Mouse (Mus musculus) stomach, embryonic 14.5 days (tissue): Measurements from ENCODE around the gene Slc7a1. TPM values are rescaled to one million over a fixed set of nuclear protein-coding genes. Genes with fewer than 3 reads are reported as not detected.
"Not testable (repeated sequence)": the region's sequence is repeated elsewhere in the genome, so short reads cannot be mapped to it uniquely, and the experiment has no call there.

ENCODE experiments used
- ATAC-seq: fragments of 200-750 bp; cut with Nextera tagmentation; 2 replicates; pipeline ENCODE4 v1.8.0; 2017; ENCODE audit warnings: low read depth, moderate TSS enrichment; ENCODE audit not compliant: insufficient number of reproducible peaks, insufficient read depth, low FRiP score
- H3K27ac ChIP-seq: fragments of 300-500 bp; sonication (generic); 2 replicates; pipeline ENCODE4 v1.5.1; 2014; ENCODE audit warnings: mild to moderate bottlenecking, low read length, moderate library complexity, mixed read lengths
- H3K27me3 ChIP-seq: fragments of 300-500 bp; sonication (generic); 2 replicates; pipeline ENCODE4 v1.6.1; 2014; ENCODE audit warnings: low read length, control low read depth, mixed read lengths; ENCODE audit not compliant: control insufficient read depth, insufficient read depth
- H3K36me3 ChIP-seq: fragments of 300-500 bp; sonication (generic); 2 replicates; pipeline ENCODE4 v1.6.1; 2014; ENCODE audit warnings: mild to moderate bottlenecking, control low read depth, low read length, moderate library complexity, mixed read lengths; ENCODE audit not compliant: control insufficient read depth, insufficient read depth
- H3K4me1 ChIP-seq: fragments of 300-500 bp; sonication (generic); 2 replicates; pipeline ENCODE4 v1.6.1; 2014; ENCODE audit warnings: low read length, control low read depth, mixed read lengths; ENCODE audit not compliant: control insufficient read depth, insufficient read depth
- H3K4me2 ChIP-seq: fragments of 300-500 bp; sonication (generic); replicated peaks from 2 replicates; pipeline ENCODE4 v1.6.1; 2014; ENCODE audit warnings: low read depth, low read length, control low read depth
- H3K4me3 ChIP-seq: fragments of 300-500 bp; sonication (generic); 2 replicates; pipeline ENCODE4 v1.5.1; 2014; ENCODE audit warnings: low read depth, low read length, control low read depth
- H3K9ac ChIP-seq: fragments of 300-500 bp; sonication (generic); replicated peaks from 2 replicates; pipeline ENCODE4 v1.6.1; 2014; ENCODE audit warnings: low read depth, mild to moderate bottlenecking, control low read depth, low read length, moderate library complexity, mixed read lengths
- H3K9me3 ChIP-seq: fragments of 300-500 bp; sonication (generic); 2 replicates; pipeline ENCODE4 v1.6.1; 2016; ENCODE audit warnings: low read depth, low read length, control low read depth; ENCODE audit not compliant: control insufficient read depth
- WGBS: fragments of 180-500 bp; shearing (Covaris S2); extraction: QIAGEN DNeasy Blood & Tissue Kit; methylation state at CpG from one replicate; pipeline ENCODE4 v1.1.7; 2014; 5-methylcytosine and 5-hydroxymethylcytosine counted together
- polyA plus RNA-seq: library from polyadenylated mRNA; unstranded; fragments of >200 nt; fragmentation: Nextera tagmentation; extraction: Ambion mirVana; gene quantifications from 2 replicates; pipeline ENCODE4 v1.2.1, GENCODE M21; 2014

Slc7a1 gene
- polyA plus RNA-seq, 1 experiment from 2014 or later, result 31.8 TPM

DNA sequence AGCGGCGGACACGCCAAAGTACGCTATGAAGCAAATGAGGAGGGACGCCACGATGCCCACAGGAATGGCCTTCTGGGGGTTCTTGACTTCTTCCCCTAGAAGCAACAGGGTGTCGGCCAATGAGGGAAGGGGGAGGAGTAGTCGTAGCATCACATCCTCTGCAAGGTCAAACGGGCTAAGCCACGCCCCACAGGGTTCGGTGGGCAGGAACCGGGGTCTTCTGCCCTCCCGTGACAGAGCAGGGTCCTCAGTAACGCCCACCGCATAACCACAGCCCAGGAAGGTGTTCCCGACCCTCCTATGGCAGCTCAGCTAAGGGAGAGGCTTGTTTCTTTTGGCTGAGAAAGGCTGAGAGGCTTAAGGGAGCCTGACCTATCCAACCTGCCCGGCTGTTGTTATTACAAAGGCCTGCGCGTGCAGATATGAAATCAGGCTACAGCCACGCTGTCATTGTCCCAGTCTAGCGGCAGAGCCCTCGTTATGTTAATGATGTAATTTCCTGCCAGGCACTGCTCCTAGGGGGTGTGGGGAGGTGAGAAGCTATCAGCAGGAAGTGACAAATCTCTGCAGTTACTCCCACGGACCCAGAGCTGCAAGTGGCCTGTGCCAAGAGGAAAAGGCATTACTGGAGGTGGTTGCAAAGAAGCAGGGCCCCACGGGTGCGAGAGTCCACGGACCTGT is 57.5 kb downstream of the Slc7a1 start:
- Histone ChIP-seq H3K9me3 (no peaks in the 10 kb centered on the region), H3K4me1 (peaks cover 5% of the 10 kb centered on the region; the same call in 1 of the 2 replicates), H3K4me3 (no peak overlapping the region), H3K27ac (peak overlapping the region; percentile 59; the same call in 1 of the 2 replicates), H3K4me2 (peak overlapping the region; percentile 19; the same call in 1 of the 2 replicates), H3K27me3 (no peaks in the 10 kb centered on the region), H3K36me3 (peaks cover 4% of the 10 kb centered on the region; the same call in 1 of the 2 replicates), H3K9ac (no peak overlapping the region)
- WGBS, result 26% methylated on average over 26 of the region's 26 CpGs
- ATAC-seq, result peak; percentile 86

DNA sequence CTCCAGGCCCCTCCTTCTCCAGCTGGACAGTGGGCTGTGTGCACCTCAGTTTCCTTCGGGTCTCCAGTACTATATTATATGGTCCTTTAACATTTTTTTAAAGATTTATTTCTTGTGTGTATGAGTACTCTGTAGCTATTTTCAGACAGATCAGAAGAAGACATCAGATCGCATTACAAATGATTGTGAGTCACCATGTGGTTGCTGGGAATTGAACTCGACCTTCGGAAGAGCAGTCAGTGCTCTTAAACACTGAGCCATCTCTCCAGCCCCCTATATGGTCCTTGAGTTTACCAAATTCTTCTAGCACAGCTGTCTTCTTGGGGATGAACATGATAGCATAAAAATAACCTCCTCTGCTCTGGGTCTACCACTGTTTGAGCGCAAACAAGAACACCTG is 60.6 kb downstream of the Slc7a1 start:
- 87% methylated on average over 5 of the region's 5 CpGs for WGBS
- H3K9ac ChIP-seq, result no peak overlapping the region
- peaks cover 12% of the 10 kb centered on the region; the same call in 1 of the 2 replicates for H3K36me3 ChIP-seq
- peaks cover 3% of the 10 kb centered on the region; the same call in 1 of the 2 replicates for H3K4me1 ChIP-seq
- H3K9me3 ChIP-seq, result no peaks in the 10 kb centered on the region
- H3K27ac ChIP-seq, result no peak overlapping the region
- H3K4me3 ChIP-seq, result no peak overlapping the region
- ATAC-seq, result no peak
- no peaks in the 10 kb centered on the region for H3K27me3 ChIP-seq
- no peak overlapping the region for H3K4me2 ChIP-seq

DNA sequence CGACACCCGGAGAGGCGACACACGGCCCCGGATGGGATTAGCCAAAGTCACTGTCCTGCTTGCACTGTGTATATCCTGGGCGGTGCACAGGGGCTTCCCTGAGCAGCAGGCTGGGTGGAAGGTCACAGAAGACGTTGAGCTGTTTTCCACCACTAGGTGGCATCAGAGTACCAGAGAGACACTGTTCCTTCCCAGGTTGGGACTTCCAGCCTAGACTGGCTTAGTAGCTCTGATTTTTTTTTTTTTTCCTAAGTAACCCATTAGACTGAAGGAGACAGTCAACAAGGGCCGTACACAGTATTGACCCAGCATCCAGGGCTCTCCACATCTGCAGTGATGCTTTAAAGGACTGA is 67.1 kb downstream of the Slc7a1 start:
- Histone ChIP-seq H3K9ac (no peak overlapping the region), H3K4me1 (no peaks in the 10 kb centered on the region), H3K4me3 (no peak overlapping the region), H3K27me3 (no peaks in the 10 kb centered on the region), H3K9me3 (no peaks in the 10 kb centered on the region), H3K36me3 (peaks cover 14% of the 10 kb centered on the region; the same call in 1 of the 2 replicates), H3K4me2 (no peak overlapping the region), H3K27ac (no peak overlapping the region)
- peak; percentile 59 for ATAC-seq
- WGBS, result 28% methylated on average over 8 of the region's 8 CpGs

DNA sequence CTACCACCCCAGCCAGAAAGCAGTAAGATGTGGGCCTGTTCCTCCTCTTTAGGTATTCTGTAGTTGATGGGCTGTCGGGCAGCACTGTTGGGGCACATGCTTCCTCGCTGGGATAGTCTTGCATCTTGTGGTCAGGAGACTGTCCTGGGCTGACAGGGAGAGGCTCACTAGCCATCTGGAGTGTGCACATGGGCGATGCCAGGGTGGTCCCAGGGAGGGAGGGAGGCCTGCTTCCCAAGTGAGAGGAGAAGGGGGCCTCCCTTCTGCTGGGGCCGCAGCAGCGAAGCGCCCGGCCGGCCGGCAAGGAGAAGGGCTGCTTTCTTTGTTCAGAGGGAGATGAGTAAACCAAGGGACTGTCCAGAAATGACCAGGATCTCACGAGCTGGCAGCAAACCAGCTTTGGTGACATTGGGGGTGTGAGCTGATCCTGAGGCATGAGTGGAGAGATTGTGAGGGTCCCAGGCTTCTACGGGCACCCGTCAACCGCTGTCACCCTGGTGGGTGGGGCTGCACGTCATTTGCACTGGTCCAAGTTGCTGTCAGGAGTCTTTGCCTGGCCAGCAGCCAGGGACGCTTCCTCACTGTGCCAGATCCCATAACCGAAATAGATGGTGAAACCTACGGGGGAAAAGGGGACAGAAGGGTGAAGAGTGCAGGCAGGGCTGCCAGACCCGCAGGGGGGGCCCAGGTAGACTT is 67.6 kb downstream of the Slc7a1 start:
- H3K27me3 ChIP-seq, result no peaks in the 10 kb centered on the region
- no peak overlapping the region for H3K27ac ChIP-seq
- no peak overlapping the region for H3K9ac ChIP-seq
- no peaks in the 10 kb centered on the region for H3K9me3 ChIP-seq
- H3K36me3 ChIP-seq, result peaks cover 14% of the 10 kb centered on the region; the same call in 1 of the 2 replicates
- no peak overlapping the region for H3K4me3 ChIP-seq
- no peak overlapping the region for H3K4me2 ChIP-seq
- no peaks in the 10 kb centered on the region for H3K4me1 ChIP-seq
- ATAC-seq, result no peak
- 82% methylated on average over 18 of the region's 18 CpGs for WGBS

DNA sequence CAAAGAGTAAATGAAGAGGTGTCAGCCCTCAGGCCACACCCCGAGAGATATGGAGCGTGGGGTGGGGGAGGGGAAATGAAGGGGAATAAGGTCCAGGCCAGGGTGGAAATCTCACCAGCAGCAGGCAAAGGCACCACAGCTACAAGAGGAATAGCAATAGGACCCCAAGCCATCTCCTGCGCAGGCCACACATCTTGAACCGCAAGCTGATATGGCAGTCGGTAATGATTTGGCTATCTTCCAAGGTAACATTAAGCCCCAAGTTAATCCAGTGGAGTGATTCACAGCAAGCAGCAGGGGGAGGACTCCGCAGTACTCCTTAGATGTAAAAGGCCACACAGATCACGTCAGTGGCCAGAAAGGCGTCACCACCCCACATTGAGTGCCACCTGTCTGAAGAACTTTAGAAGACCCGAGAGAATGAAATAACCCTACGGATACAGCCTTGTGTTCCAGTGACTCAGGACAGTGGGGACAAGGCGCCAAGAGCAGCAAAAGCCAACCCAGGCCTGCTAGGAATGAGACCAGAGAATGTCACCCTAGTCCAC is 68.4 kb downstream of the Slc7a1 start:
- Histone ChIP-seq H3K4me3 (no peak overlapping the region), H3K27me3 (no peaks in the 10 kb centered on the region), H3K36me3 (peaks cover 14% of the 10 kb centered on the region; the same call in 1 of the 2 replicates), H3K4me1 (no peaks in the 10 kb centered on the region), H3K27ac (no peak overlapping the region), H3K9ac (no peak overlapping the region), H3K4me2 (no peak overlapping the region), H3K9me3 (no peaks in the 10 kb centered on the region)
- ATAC-seq, result no peak
- WGBS, result 78% methylated on average over 11 of the region's 11 CpGs

DNA sequence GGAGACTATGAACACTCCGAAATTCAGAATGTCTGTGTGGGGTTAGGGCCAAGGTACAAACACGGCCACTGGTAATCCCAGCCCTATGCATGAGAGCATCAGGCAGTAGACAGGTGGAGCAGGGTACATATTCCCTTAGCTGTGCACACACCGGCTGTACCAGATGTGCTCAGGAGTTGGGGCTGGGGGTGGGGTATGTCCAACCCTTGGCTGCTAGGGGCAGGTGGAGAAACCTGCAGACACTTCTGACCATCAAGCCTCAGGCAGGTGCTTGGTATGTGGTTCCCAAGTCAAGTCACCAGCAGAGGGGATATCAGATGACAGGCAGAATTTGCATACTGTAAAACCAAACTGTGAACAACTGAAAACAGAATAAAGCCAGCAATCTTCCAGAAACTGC is 70.7 kb downstream of the Slc7a1 start:
- H3K9me3 ChIP-seq, result no peaks in the 10 kb centered on the region
- WGBS, result 82% methylated on average over 3 of the region's 3 CpGs
- ATAC-seq, result no peak

DNA sequence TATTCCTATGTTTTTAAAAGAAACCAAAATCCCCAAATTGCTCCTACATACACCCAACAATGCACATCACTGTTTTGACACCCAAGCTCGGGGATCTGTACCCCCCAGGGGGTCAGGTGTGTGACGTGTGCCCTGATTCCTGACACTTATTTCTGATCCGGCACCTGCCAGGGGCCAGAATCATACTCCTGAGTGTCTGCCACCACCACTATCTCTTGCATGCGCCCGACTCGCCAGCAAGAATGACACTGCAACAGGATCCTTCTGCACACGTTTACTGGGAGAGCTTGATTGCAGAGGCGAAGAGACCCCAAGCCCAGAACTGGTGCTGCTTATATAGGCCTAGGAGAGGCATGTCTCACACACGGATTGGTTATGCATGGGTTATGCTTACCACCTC is 73.4 kb downstream of the Slc7a1 start:
- not testable (repeated sequence) for ATAC-seq, H3K27me3 ChIP-seq, H3K27ac ChIP-seq, H3K36me3 ChIP-seq, H3K4me1 ChIP-seq, H3K4me3 ChIP-seq, H3K4me2 ChIP-seq, H3K9me3 ChIP-seq, H3K9ac ChIP-seq
- WGBS, result 96% methylated on average over 8 of the region's 9 CpGs

More for the DNA sequence above, 70.7 kb downstream of the Slc7a1 start:
- Histone ChIP-seq H3K4me3 (no peak overlapping the region), H3K9ac (no peak overlapping the region), H3K27me3 (no peaks in the 10 kb centered on the region), H3K36me3 (peaks cover 6% of the 10 kb centered on the region; the same call in 1 of the 2 replicates), H3K4me1 (no peaks in the 10 kb centered on the region), H3K4me2 (no peak overlapping the region), H3K27ac (no peak overlapping the region)

DNA sequence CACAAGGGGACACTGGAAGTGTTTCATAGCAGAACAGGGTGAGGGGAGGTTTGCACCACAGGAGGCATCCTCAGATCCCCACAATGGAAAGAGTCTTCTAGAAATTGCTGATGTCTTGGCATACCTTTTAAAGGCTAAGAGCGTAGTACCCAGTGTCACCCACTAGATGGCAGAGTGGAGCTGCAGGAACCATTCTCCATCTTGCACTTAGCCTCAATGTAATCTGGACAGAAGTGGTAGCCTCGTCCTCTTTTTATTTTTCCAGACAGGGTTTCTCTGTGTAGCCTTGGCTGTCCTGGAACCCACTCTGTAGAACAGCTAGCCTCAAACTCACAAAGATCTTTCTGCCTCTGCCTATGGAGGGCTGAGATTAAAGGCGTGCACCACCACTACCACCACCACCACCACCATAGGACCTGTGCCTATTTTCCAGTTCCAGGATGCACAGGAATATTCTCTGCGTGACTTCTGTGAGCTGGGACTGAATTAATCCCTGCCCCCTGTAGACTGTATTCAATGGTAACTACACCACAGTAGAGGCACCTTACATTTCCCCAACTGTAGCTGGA is 74.3 kb downstream of the Slc7a1 start:
- no peak for ATAC-seq

More for the DNA sequence above, 74.3 kb downstream of the Slc7a1 start:
- no peak overlapping the region for H3K4me2 ChIP-seq
- H3K27ac ChIP-seq, result no peak overlapping the region
- H3K36me3 ChIP-seq, result no peaks in the 10 kb centered on the region
- no peak overlapping the region for H3K9ac ChIP-seq
- H3K4me1 ChIP-seq, result no peaks in the 10 kb centered on the region
- no peaks in the 10 kb centered on the region for H3K27me3 ChIP-seq
- 39% methylated on average over 4 of the region's 4 CpGs for WGBS
- no peaks in the 10 kb centered on the region for H3K9me3 ChIP-seq
- H3K4me3 ChIP-seq, result no peak overlapping the region
